Mouse (Mus musculus) small intestine, adult 2 months (tissue): ENCODE results near the gene Mak.

Source experiments
- CTCF ChIP-seq: fragments of 200-500 bp; IDR thresholded peaks from 2 replicates; pipeline ENCODE4 v1.5.1; 2012; ENCODE audit warnings: low read depth, mild to moderate bottlenecking, control low read depth, inconsistent platforms, low read length, moderate library complexity, mixed read lengths; ENCODE audit not compliant: insufficient replicate concordance, insufficient read length; ENCODE audit errors: extremely low read depth
- POLR2A ChIP-seq: fragments of 200-500 bp; IDR thresholded peaks from 2 replicates; pipeline ENCODE4 v1.6.1; 2012; ENCODE audit warnings: low read depth, mild to moderate bottlenecking, control low read depth, inconsistent platforms, low read length, moderate library complexity

- TF ChIP-seq CTCF = no peak
- no peak for TF ChIP-seq POLR2A
Measured at GRCm38 (mm10) chr13:41098325-41098724, 18.8 kb upstream of the Mak start.
